ENCODE assay signal across 8 mouse cellular contexts in genomic region chr5:112280151-112280550, GRCm38 (mm10). TPM values are rescaled to one million over a fixed set of nuclear protein-coding genes. Genes with fewer than 3 reads are reported as not detected.
DNase-seq lines count a peak whose midpoint lies in the region; ATAC-seq and TF ChIP-seq lines count a peak whose summit lies in the region.
"Had no signal": no experiment of that assay in that cellular context is flagged by ENCODE, and none has a peak within 500 bp of the region (broad histone marks: within the 10 kb centered on the region; RNA-seq: fewer than 3 reads in every experiment).

No protein-coding gene starts in this region.

- H3K4me2 ChIP-seq in heart, embryonic 14.5 days (ENCODE audit: low read length), result peak overlapping the region; percentile 90; the same call in 1 of the 2 replicates
- H3K4me2 ChIP-seq: hindbrain, embryonic 15.5 days had no signal

- H3K4me3 ChIP-seq in heart, embryonic 14.5 days (ENCODE audit: control insufficient read depth in 1 of 2, insufficient read depth in 1 of 2, low read depth in 1 of 2, low read length in 2 of 2), result no peak overlapping the region
- no peak overlapping the region for H3K4me3 ChIP-seq in thymus, adult 2 months (ENCODE audit: control insufficient read depth, insufficient read depth, low read length)
- H3K4me3 ChIP-seq: hindbrain, embryonic 15.5 days had no signal

- no peak for TF ChIP-seq POLR2A in thymus, adult 2 months (IDR thresholded peaks at IDR 0.05; ENCODE audit: control insufficient read depth, extremely low read depth, insufficient read depth, low read length, poor library complexity)

- H3K4me1 ChIP-seq in heart, embryonic 14.5 days (ENCODE audit: control insufficient read depth in 2 of 2, insufficient read depth in 2 of 2, low read length in 2 of 2), result peaks cover 26 to 65% of the 10 kb centered on the region in 2 experiments
- H3K4me1 ChIP-seq in thymus, adult 2 months (replicated peaks; ENCODE audit: control insufficient read depth, insufficient read depth, low read length), result peaks cover 64% of the 10 kb centered on the region

- H3K27me3 ChIP-seq in heart, embryonic 14.5 days (ENCODE audit: control insufficient read depth, insufficient read depth, low read length), result no peaks in the 10 kb centered on the region
- no peaks in the 10 kb centered on the region for H3K27me3 ChIP-seq in thymus, adult 2 months (ENCODE audit: control insufficient read depth, insufficient read depth, low read length)
- H3K27me3 ChIP-seq: hindbrain, embryonic 15.5 days had no signal

- no peaks in the 10 kb centered on the region for H3K9me3 ChIP-seq in heart, embryonic 14.5 days (ENCODE audit: control insufficient read depth, low read length)
- H3K9me3 ChIP-seq: hindbrain, embryonic 15.5 days had no signal

- peak; percentile 78 for DNase-seq in layer of hippocampus, adult 9-11 months
- no peak for DNase-seq in layer of hippocampus, postnatal 25 days (ENCODE audit: extremely low spot score in 1 of 2, low spot score in 1 of 2)
- peak; percentile 61 for DNase-seq in brain, adult 2 months (ENCODE audit: low read depth, low spot score)
- peak; percentile 69 to 84 for DNase-seq in monocyte, adult 2 months (ENCODE audit: low read depth in 1 of 2, low spot score in 2 of 2)
- no peak for DNase-seq in thymus, adult 2 months
- DNase-seq in embryo, embryonic 10.5 days (ENCODE audit: low spot score), result no peak

- TF ChIP-seq CTCF in thymus, adult 2 months (IDR thresholded peaks at IDR 0.05; ENCODE audit: borderline replicate concordance, control insufficient read depth, extremely low read depth, insufficient read depth, low read length, poor library complexity), result no peak

- no peaks in the 10 kb centered on the region for H3K36me3 ChIP-seq in heart, embryonic 14.5 days (ENCODE audit: control insufficient read depth, insufficient read depth, low read length)
- H3K36me3 ChIP-seq in thymus, adult 2 months (ENCODE audit: control insufficient read depth, insufficient read depth, low read length), result no peaks in the 10 kb centered on the region
- H3K36me3 ChIP-seq: hindbrain, embryonic 15.5 days had no signal

- ATAC-seq in heart, embryonic 14.5 days (ENCODE audit: insufficient number of reproducible peaks, insufficient read depth, low FRiP score, low read depth), result no peak

- no peak overlapping the region; a peak in 1 of 4 replicates for H3K27ac ChIP-seq in heart, embryonic 14.5 days (replicated peaks in 1 of 2; ENCODE audit: control insufficient read depth in 1 of 2, insufficient read depth in 1 of 2, low read depth in 2 of 2, low read length in 2 of 2)
- H3K27ac ChIP-seq in thymus, adult 2 months (ENCODE audit: control insufficient read depth, insufficient read depth, low read length), result no peak overlapping the region
- H3K27ac ChIP-seq: hindbrain, embryonic 15.5 days had no signal

- WGBS in heart, embryonic 14.5 days, result 81% methylated on average over 7 of the region's 7 CpGs
- WGBS in thymus, adult 2 months, result 56% methylated on average over 7 of the region's 7 CpGs

- peak overlapping the region; percentile 12; the same call in 1 of the 2 replicates for H3K9ac ChIP-seq in heart, embryonic 14.5 days (ENCODE audit: low read length)
- H3K9ac ChIP-seq: hindbrain, embryonic 15.5 days had no signal

RNA-seq across cellular contexts. Expression of gene Tpst2, which starts 3.7 kb away (rescaled TPM):
- total RNA-seq in layer of hippocampus, postnatal 25 days (2021), result 10 to 100 TPM; 45.9 to 46.2 TPM
- polyA plus RNA-seq in heart, embryonic 14.5 days (2014; fragmentation: Nextera tagmentation; extraction: Ambion mirVana), result 39.0 and 45.9 TPM in 2 replicates
- polyA plus RNA-seq in thymus, adult 2 months (2012; rRNA removed), result 62.7 and 63.5 TPM in 2 replicates

RNA-seq across cellular contexts. Expression of gene Crybb1, which starts 24.5 kb away (rescaled TPM):
- 1 to 10 TPM; 7.4 to 7.9 TPM for total RNA-seq in layer of hippocampus, postnatal 25 days (2021)
- polyA plus RNA-seq in heart, embryonic 14.5 days (2014; fragmentation: Nextera tagmentation; extraction: Ambion mirVana), result 0.86 and 1.0 TPM in 2 replicates
- 0.15 and 0.40 TPM in 2 replicates for polyA plus RNA-seq in thymus, adult 2 months (2012; rRNA removed)

RNA-seq across cellular contexts. Expression of gene Cryba4, which starts 27.8 kb away (rescaled TPM):
- total RNA-seq in layer of hippocampus, postnatal 25 days (2021), result 1 to 10 TPM; 1.1 to 1.2 TPM
- polyA plus RNA-seq in heart, embryonic 14.5 days (2014; fragmentation: Nextera tagmentation; extraction: Ambion mirVana), result 1.3 and 2.2 TPM in 2 replicates
- polyA plus RNA-seq in thymus, adult 2 months (2012; rRNA removed), result 0.41 and 3.1 TPM in 2 replicates

RNA-seq across cellular contexts. Expression of gene Tfip11, which starts 46.0 kb away (rescaled TPM):
- total RNA-seq in layer of hippocampus, postnatal 25 days (2021), result 10 to 100 TPM; 35.3 to 40.1 TPM
- polyA plus RNA-seq in heart, embryonic 14.5 days (2014; fragmentation: Nextera tagmentation; extraction: Ambion mirVana), result 12.6 and 13.4 TPM in 2 replicates
- polyA plus RNA-seq in thymus, adult 2 months (2012; rRNA removed), result 58.9 and 63.2 TPM in 2 replicates

Comparison
In these comparisons a context has a peak if more than half of its experiments do, and no peak if none do; other contexts are left out.
1. DNase-seq: peak in layer of hippocampus, adult 9-11 months (single experiment), brain, adult 2 months (single experiment) and monocyte, adult 2 months (2 of 2); none in layer of hippocampus, postnatal 25 days (0 of 2), thymus, adult 2 months (single experiment) and embryo, embryonic 10.5 days (single experiment).